Mouse (Mus musculus) lung, embryonic 16.5 days (tissue): Measurements from ENCODE around the gene Adgrd1. TPM values are rescaled to one million over a fixed set of nuclear protein-coding genes. Genes with fewer than 3 reads are reported as not detected.

ENCODE experiments used
- ATAC-seq: fragments of 200-750 bp; cut with Nextera tagmentation; 2 replicates; pipeline ENCODE4 v1.8.0; 2017; ENCODE audit warnings: low read depth, mild to moderate bottlenecking, moderate library complexity
- H3K27ac ChIP-seq: fragments of 300-500 bp; sonication (generic); 2 replicates; pipeline ENCODE4 v1.5.1; 2014; ENCODE audit warnings: mild to moderate bottlenecking, control low read depth, low read length
- H3K27me3 ChIP-seq: fragments of 300-500 bp; sonication (generic); 2 replicates; pipeline ENCODE4 v1.6.1; 2014; ENCODE audit warnings: low read depth, low read length, mixed read lengths; ENCODE audit not compliant: control insufficient read depth, insufficient read depth
- H3K36me3 ChIP-seq: fragments of 300-500 bp; sonication (generic); 2 replicates; pipeline ENCODE4 v1.6.1; 2014; ENCODE audit warnings: low read length; ENCODE audit not compliant: control insufficient read depth, insufficient read depth
- H3K4me1 ChIP-seq: fragments of 300-500 bp; sonication (generic); replicated peaks from 2 replicates; pipeline ENCODE4 v1.6.1; 2014; ENCODE audit warnings: low read length, mixed read lengths; ENCODE audit not compliant: control insufficient read depth, insufficient read depth
- H3K4me2 ChIP-seq: fragments of 300-500 bp; sonication (generic); 2 replicates; pipeline ENCODE4 v1.6.1; 2014; ENCODE audit warnings: low read depth, low read length, control low read depth
- H3K4me3 ChIP-seq: fragments of 300-500 bp; sonication (generic); 2 replicates; pipeline ENCODE4 v1.5.1; 2014; ENCODE audit warnings: mild to moderate bottlenecking, low read length, control low read depth
- H3K9ac ChIP-seq: fragments of 300-500 bp; sonication (generic); 2 replicates; pipeline ENCODE4 v1.6.1; 2014; ENCODE audit warnings: low read length, control low read depth
- H3K9me3 ChIP-seq: fragments of 300-500 bp; sonication (generic); 2 replicates; pipeline ENCODE4 v1.6.1; 2016; ENCODE audit warnings: low read length; ENCODE audit not compliant: control insufficient read depth
- WGBS: fragments of 180-500 bp; shearing (Covaris S2); extraction: QIAGEN DNeasy Blood & Tissue Kit; methylation state at CpG from one replicate; pipeline ENCODE4 v1.1.7; 2014; 5-methylcytosine and 5-hydroxymethylcytosine counted together
- polyA plus RNA-seq: library from polyadenylated mRNA; unstranded; fragments of >200 nt; fragmentation: Nextera tagmentation; extraction: Ambion mirVana; gene quantifications from 2 replicates; pipeline ENCODE4 v1.2.1, GENCODE M21; 2015

Adgrd1 gene
- polyA plus RNA-seq, 1 experiment from 2014 or later: 1.8 TPM

DNA sequence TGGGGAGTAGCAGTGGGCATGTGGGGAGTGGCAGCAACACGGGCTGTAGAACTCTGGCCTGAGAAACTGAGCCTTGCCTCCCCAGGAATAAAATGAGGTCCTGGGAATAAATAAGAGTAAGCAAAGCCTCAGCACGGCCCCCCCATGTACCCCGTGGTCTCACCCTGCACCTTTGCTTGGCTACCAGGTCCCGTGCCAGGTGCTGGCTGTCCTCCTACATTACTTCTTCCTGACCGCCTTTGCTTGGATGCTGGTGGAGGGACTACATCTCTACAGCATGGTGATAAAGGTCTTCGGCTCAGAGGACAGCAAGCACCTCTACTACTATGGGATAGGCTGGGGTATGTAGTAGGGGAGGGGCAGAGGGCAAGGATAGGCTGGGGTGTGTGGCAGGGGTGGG, 82.8 kb downstream of the Adgrd1 start:
- Histone ChIP-seq H3K4me2 (no peak overlapping the region), H3K27me3 (0 out of 2 replicates have a peak, but pooled peaks cover 4% of the 10 kb centered on the region), H3K4me1 (no peaks in the 10 kb centered on the region), H3K36me3 (no peaks in the 10 kb centered on the region), H3K9ac (no peak overlapping the region), H3K4me3 (no peak overlapping the region), H3K27ac (no peak overlapping the region), H3K9me3 (no peaks in the 10 kb centered on the region)
- ATAC-seq: no peak
- WGBS: 86% methylated on average over 6 of the region's 6 CpGs

DNA sequence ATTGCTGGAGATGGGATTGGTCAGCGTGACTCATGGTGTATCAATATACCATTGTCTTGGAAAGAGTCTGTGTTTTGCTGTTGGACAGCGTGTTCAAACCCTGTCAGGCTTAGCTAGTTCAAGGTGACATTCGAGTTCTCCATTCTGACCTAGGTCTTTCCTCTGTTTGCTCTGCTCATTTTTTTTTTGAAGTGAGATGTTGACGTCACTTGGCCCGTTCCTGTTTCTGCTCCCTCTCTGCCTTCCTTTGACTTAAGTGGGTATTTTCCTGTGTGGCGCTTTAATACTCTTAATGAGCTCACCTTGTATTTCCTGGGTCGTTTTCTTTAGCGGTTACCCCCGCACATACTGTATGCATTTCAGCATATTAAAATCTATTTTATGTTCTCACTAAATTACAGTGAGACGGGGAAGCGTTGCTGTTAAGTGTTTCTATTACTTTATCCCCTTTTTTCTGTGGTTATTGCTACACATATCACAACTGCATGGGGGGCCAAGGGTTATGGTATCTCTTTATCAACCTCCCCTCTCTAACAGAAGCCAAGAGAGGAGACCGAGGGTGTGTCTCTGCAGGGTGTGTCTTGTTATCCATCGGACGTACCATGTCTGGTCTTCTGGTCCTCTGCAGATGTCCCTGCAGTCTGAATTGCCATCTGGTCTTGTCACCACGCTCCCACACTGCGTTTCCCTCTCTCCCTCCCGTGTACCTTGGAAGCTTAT, 83.6 kb downstream of the Adgrd1 start:
- Histone ChIP-seq H3K4me3 (no peak overlapping the region), H3K9ac (no peak overlapping the region), H3K27me3 (0 out of 2 replicates have a peak, but pooled peaks cover 4% of the 10 kb centered on the region), H3K4me1 (no peaks in the 10 kb centered on the region), H3K4me2 (no peak overlapping the region), H3K27ac (no peak overlapping the region), H3K36me3 (no peaks in the 10 kb centered on the region), H3K9me3 (no peaks in the 10 kb centered on the region)
- WGBS: 68% methylated on average over 17 of the region's 17 CpGs
- ATAC-seq: no peak

GRCm38 (mm10) chr5:129180715-129181228, 84.2 kb downstream of the Adgrd1 start:
- no peak for ATAC-seq
- Histone ChIP-seq H3K4me2 (no peak overlapping the region), H3K9ac (no peak overlapping the region), H3K9me3 (no peaks in the 10 kb centered on the region), H3K36me3 (no peaks in the 10 kb centered on the region), H3K4me3 (no peak overlapping the region), H3K4me1 (no peaks in the 10 kb centered on the region), H3K27me3 (0 out of 2 replicates have a peak, but pooled peaks cover 4% of the 10 kb centered on the region), H3K27ac (no peak overlapping the region)
- WGBS: 62% methylated on average over 13 of the region's 13 CpGs

DNA sequence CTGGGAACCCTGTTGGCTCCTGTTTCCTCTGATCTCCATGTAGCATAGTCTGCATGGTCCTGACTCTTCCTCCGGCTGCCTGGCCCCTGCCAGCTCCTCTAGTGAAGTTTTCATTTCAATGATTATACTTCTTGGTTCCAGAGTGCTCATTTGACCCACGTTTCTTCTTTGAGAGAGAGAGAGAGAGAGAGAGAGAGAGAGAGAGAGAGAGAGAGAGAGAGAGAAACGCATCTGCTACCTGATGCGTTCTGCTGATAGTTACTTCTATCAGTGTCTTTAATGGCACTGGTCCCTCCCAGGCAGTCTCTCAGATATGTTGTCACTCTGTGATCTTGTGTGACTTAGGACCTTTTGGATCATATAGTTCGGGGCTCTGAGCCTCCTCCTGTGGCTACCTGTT, 84.9 kb downstream of the Adgrd1 start:
- H3K4me1 ChIP-seq: no peaks in the 10 kb centered on the region
- 0 out of 2 replicates have a peak, but pooled peaks cover 4% of the 10 kb centered on the region for H3K27me3 ChIP-seq
- H3K27ac ChIP-seq: no peak overlapping the region
- no peak overlapping the region for H3K4me2 ChIP-seq
- no peak overlapping the region for H3K9ac ChIP-seq
- H3K9me3 ChIP-seq: no peaks in the 10 kb centered on the region
- H3K36me3 ChIP-seq: no peaks in the 10 kb centered on the region
- no peak overlapping the region for H3K4me3 ChIP-seq
- WGBS: 45% methylated on average over 5 of the region's 5 CpGs
- no peak for ATAC-seq

GRCm38 (mm10) chr5:129182554-129182953, 86.0 kb downstream of the Adgrd1 start:
- H3K4me3 ChIP-seq: no peak overlapping the region
- no peak overlapping the region for H3K27ac ChIP-seq
- no peak overlapping the region for H3K4me2 ChIP-seq
- ATAC-seq: no peak
- H3K4me1 ChIP-seq: no peaks in the 10 kb centered on the region
- H3K9me3 ChIP-seq: no peaks in the 10 kb centered on the region
- H3K9ac ChIP-seq: no peak overlapping the region
- 0 out of 2 replicates have a peak, but pooled peaks cover 4% of the 10 kb centered on the region for H3K27me3 ChIP-seq
- WGBS: 33% methylated on average over 8 of the region's 8 CpGs
- H3K36me3 ChIP-seq: no peaks in the 10 kb centered on the region

DNA sequence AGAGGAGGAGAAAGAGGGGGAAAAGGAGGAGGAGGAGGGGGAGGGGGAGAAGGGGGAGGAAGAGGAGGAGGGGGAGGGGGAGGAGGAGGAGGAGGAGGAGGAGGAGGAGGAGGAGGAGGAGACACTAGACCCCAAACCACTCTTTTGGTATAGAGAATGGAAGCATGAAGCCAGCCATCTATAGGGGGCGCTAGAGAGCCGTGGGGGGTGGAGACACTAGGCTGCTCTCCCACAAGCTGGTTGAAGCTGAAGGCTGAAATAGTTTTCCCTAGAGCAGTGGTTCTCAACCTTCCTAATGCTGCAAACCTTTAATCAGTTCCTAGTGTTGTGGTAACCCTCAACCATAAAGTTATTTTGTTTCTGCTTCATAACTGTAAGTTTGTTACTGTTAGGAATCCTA, 89.7 kb downstream of the Adgrd1 start:
- no peaks in the 10 kb centered on the region for H3K4me1 ChIP-seq
- no peak overlapping the region for H3K4me3 ChIP-seq
- H3K27me3 ChIP-seq: no peaks in the 10 kb centered on the region
- no peak overlapping the region for H3K27ac ChIP-seq
- 7% methylated on average over 2 of the region's 2 CpGs for WGBS
- H3K9ac ChIP-seq: no peak overlapping the region
- H3K36me3 ChIP-seq: no peaks in the 10 kb centered on the region
- no peak overlapping the region for H3K4me2 ChIP-seq
- no peaks in the 10 kb centered on the region for H3K9me3 ChIP-seq
- no peak for ATAC-seq

DNA sequence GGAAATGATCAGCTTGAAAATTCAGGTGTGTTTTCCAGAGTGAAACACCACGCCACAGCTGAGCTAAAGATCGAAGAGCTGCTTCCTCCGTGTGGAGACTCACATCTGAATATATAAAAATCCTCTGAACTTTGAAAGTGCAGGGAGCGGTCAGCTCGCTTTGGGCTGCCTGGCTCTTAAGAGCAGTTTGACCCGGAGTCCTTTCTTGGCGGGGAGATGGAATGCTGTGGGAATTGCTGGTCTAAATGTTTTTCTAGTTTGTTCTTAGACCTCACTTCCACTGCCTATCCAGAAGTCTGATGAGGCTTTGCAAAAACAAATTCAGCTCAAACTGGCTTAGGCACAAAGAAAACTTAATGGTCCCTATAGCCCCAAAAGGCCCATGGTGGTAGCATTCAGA, 90.4 kb downstream of the Adgrd1 start:
- WGBS: 70% methylated on average over 7 of the region's 7 CpGs
- no peak overlapping the region for H3K27ac ChIP-seq
- H3K36me3 ChIP-seq: no peaks in the 10 kb centered on the region
- H3K27me3 ChIP-seq: no peaks in the 10 kb centered on the region
- H3K4me2 ChIP-seq: no peak overlapping the region
- no peak overlapping the region for H3K4me3 ChIP-seq
- no peaks in the 10 kb centered on the region for H3K4me1 ChIP-seq
- H3K9ac ChIP-seq: no peak overlapping the region
- ATAC-seq: no peak
- no peaks in the 10 kb centered on the region for H3K9me3 ChIP-seq

DNA sequence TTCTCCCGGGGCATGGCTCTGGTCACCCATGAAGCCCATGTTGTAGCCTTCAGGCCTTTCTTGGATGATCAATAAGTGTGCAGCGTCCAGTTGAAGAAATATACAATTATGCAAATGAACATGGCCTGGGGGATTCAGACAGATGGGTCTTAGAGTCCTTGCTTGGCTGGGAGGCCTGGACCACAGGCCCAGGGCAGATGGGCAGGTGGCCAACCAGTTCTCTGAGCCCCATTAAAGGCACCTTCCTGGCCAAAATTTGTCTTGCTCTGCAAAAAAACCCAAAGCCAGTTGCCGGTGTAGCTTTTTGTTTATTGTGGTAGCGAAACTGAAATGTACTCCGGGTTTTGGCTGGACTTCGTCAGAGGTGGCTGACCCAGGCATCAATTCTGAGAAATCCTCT, 92.5 kb downstream of the Adgrd1 start:
- Histone ChIP-seq H3K4me1 (no peaks in the 10 kb centered on the region), H3K36me3 (no peaks in the 10 kb centered on the region), H3K9me3 (no peaks in the 10 kb centered on the region), H3K9ac (no peak overlapping the region), H3K27ac (no peak overlapping the region), H3K27me3 (no peaks in the 10 kb centered on the region), H3K4me3 (no peak overlapping the region), H3K4me2 (no peak overlapping the region)
- no peak for ATAC-seq
- 67% methylated on average over 6 of the region's 6 CpGs for WGBS

DNA sequence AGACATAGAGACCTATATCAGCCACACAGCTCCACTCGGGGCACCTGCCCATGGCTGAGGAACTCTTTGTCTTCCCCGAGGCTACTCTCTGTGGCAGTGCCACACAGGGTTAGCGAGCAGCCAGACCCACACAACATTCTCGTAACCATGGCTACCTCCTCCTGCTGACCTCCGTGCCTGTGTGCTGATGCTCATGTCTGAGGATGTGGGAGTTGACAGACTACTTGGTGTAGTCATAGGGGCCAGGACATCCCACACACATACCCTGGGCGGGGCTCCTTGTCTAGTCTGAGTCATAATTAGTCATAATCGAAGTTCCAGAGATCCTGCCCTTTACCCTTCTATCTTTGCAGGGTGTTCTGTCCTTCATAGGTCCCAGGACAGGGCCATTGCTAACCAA, 93.5 kb downstream of the Adgrd1 start:
- H3K27ac ChIP-seq: no peak overlapping the region
- 63% methylated on average over 7 of the region's 7 CpGs for WGBS
- H3K9ac ChIP-seq: no peak overlapping the region
- no peaks in the 10 kb centered on the region for H3K9me3 ChIP-seq
- no peak overlapping the region for H3K4me2 ChIP-seq
- H3K4me3 ChIP-seq: no peak overlapping the region
- H3K36me3 ChIP-seq: no peaks in the 10 kb centered on the region
- no peak for ATAC-seq
- H3K27me3 ChIP-seq: no peaks in the 10 kb centered on the region
- H3K4me1 ChIP-seq: no peaks in the 10 kb centered on the region
